Mouse (Mus musculus): ENCODE measurements at regions not wholly inside any gene's neighbourhood (a gene's known extent, or its start where the extent isn't known, plus 50 kb on each side); places are given as distances from the start of the nearest gene placed in this dataset.
"Not testable (repeated sequence)": the region's sequence is repeated elsewhere in the genome, so short reads cannot be mapped to it uniquely, and the experiment has no call there.

DNA sequence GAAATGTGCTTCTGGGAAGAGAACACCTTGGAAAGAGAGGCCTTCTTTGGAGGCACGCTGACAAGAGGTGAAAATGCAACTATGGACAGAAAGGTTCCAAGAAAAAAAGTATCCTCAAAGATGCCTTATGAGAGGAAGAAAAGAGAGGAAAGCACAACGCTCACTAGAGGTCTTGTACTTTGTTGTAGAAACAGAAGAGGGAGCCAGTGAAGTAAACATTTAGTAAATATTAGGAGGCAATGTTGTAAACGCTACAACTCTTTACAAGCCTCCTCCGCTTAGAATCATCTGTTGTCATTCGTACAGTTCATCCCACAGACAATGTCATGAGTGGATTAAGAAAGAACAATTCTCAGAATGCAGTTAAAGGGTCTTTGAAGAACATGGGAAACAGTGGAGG is 77.4 kb downstream of the Tfpi2 start:
- no peaks in the 10 kb centered on the region for H3K36me3 ChIP-seq (ENCODE audit: poor library complexity, severe bottlenecking)
- no peaks in the 10 kb centered on the region for H3K4me1 ChIP-seq
- no peak overlapping the region for H3K9ac ChIP-seq
- no peak overlapping the region for H3K4me3 ChIP-seq
- 68% methylated on average over 5 of the region's 5 CpGs for WGBS
- no peaks in the 10 kb centered on the region for H3K27me3 ChIP-seq
- no peak overlapping the region for H3K4me2 ChIP-seq
- no peak for ATAC-seq
- no peak overlapping the region for H3K27ac ChIP-seq
- no peaks in the 10 kb centered on the region for H3K9me3 ChIP-seq (replicated peaks)

DNA sequence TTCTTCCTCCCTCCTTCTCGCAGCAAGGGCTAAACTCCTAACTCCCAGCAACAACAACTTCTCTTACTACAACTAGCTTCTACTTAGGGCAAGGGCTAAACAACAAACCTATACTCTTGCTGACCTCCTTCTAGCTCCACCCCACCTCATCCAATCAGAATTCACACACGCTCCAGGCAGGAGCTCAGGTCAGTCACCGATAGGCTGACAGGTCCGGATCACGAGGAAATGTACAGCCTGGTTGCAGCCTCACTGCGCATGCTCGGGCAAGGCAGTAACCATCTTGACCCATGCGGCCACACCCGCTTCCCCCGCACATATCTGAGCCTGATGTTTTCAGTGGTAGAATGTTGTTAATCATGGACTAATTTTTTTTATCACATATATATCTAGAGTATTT is 84.0 kb downstream of the Tfpi2 start:
- no peak overlapping the region for H3K4me3 ChIP-seq
- H3K9me3 ChIP-seq (replicated peaks) = no peaks in the 10 kb centered on the region
- no peaks in the 10 kb centered on the region for H3K4me1 ChIP-seq
- no peaks in the 10 kb centered on the region for H3K27me3 ChIP-seq
- no peak overlapping the region for H3K4me2 ChIP-seq
- no peak overlapping the region for H3K27ac ChIP-seq
- no peaks in the 10 kb centered on the region for H3K36me3 ChIP-seq (ENCODE audit: poor library complexity, severe bottlenecking)
- ATAC-seq = no peak
- WGBS = 92% methylated on average over 10 of the region's 10 CpGs
- H3K9ac ChIP-seq = no peak overlapping the region

DNA sequence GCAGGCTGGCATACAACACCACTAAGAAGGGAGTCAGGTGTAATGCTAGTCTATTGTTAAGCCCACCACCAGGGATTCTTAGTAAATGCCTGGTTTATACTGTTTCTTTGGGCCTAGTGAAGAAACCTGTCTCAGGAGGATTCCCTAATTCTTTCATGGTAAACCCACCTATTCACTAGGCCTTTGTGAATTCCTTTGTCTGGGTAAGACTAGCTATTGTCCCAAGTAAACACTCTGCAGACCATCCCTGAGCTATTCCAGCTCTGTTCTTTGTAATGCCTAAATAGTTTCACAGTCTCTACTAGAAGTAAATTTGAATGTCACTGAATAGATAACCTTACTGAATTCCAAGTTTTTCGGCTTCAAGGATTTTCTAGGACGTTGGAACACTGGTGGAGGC is 111.3 kb upstream of the Calcr start:
- H3K27ac ChIP-seq; H3K4me2 ChIP-seq; H3K9me3 ChIP-seq (replicated peaks); ATAC-seq; H3K36me3 ChIP-seq (ENCODE audit: poor library complexity, severe bottlenecking); H3K4me1 ChIP-seq; H3K9ac ChIP-seq; H3K4me3 ChIP-seq; H3K27me3 ChIP-seq: not testable (repeated sequence)
- WGBS = 67% methylated on average over 2 of the region's 2 CpGs

DNA sequence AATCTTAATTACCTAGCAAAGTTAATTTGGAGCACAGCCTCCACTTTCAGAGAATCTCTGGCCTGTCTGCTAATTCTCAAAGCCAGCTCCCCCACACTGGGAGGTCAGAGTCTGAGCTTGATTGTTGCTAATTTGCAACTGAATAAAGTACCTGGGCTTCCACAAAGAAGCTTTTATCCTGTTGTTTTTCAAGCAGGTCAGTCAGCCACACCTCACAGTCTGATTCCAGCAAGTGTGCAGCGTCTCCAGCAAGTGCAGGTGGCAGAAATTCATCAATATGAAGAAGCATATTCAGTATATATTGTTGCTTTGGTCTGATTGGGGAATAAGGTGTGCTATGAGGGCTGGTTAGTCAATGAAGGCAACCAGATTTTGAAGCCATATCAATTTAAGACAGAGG is 110.3 kb upstream of the Calcr start:
- H3K4me3 ChIP-seq; H3K9ac ChIP-seq; H3K27ac ChIP-seq; H3K4me2 ChIP-seq; H3K9me3 ChIP-seq (replicated peaks); H3K36me3 ChIP-seq (ENCODE audit: poor library complexity, severe bottlenecking); H3K27me3 ChIP-seq; H3K4me1 ChIP-seq; ATAC-seq: not testable (repeated sequence)
- 29% methylated on average over 1 of the region's 1 CpGs for WGBS

DNA sequence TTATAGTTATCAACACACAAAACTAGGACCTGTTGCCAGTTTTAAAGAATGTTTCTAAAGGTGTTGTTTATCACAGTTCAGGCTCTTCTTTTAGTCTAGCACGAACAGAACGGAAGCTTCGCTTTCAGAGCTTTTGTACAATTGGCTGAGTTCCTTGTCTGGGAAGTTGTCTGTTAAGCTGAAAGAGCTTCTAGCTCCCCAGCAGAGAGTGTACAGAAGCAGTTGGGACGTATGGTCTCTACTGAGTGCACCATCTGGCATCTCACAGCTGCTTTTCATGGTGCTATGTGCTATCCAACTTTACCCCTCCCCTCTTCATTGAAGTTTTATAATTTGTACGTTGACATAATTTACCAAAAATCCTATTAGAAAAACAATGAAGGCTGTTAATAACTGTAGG is 96.5 kb upstream of the Calcr start:
- no peaks in the 10 kb centered on the region for H3K36me3 ChIP-seq (ENCODE audit: poor library complexity, severe bottlenecking)
- H3K4me1 ChIP-seq = no peaks in the 10 kb centered on the region
- ATAC-seq = peak; percentile 76; the same call in 1 of the 2 replicates
- no peaks in the 10 kb centered on the region for H3K9me3 ChIP-seq (replicated peaks)
- H3K27me3 ChIP-seq = no peaks in the 10 kb centered on the region
- no peak overlapping the region for H3K27ac ChIP-seq
- 76% methylated on average over 5 of the region's 5 CpGs for WGBS
- H3K9ac ChIP-seq = no peak overlapping the region
- H3K4me2 ChIP-seq = no peak overlapping the region
- no peak overlapping the region for H3K4me3 ChIP-seq

DNA sequence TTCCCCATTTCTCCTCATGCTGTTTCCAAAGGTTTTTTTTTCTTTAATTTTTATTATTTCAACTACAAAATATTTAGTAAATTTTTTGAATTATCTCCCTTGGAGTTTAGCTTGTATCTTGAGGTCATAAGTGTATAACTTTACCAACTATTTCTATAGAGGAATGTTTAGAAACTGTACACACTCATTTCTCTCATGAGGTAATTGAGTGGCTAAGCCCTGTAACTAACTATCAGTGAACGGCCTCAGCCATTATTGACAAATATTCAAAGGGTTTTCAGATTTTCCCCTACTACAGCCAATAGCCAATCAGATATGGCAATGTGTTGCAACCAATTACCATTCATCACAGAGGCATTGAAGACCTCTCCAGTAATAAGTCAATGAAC is 96.1 kb upstream of the Calcr start:
- H3K27ac ChIP-seq = no peak overlapping the region
- no peaks in the 10 kb centered on the region for H3K36me3 ChIP-seq (ENCODE audit: poor library complexity, severe bottlenecking)
- WGBS = 81% methylated on average over 1 of the region's 1 CpGs
- H3K4me2 ChIP-seq = no peak overlapping the region
- no peaks in the 10 kb centered on the region for H3K9me3 ChIP-seq (replicated peaks)
- no peak overlapping the region for H3K4me3 ChIP-seq
- H3K27me3 ChIP-seq = no peaks in the 10 kb centered on the region
- no peak for ATAC-seq
- H3K4me1 ChIP-seq = no peaks in the 10 kb centered on the region
- no peak overlapping the region for H3K9ac ChIP-seq

DNA sequence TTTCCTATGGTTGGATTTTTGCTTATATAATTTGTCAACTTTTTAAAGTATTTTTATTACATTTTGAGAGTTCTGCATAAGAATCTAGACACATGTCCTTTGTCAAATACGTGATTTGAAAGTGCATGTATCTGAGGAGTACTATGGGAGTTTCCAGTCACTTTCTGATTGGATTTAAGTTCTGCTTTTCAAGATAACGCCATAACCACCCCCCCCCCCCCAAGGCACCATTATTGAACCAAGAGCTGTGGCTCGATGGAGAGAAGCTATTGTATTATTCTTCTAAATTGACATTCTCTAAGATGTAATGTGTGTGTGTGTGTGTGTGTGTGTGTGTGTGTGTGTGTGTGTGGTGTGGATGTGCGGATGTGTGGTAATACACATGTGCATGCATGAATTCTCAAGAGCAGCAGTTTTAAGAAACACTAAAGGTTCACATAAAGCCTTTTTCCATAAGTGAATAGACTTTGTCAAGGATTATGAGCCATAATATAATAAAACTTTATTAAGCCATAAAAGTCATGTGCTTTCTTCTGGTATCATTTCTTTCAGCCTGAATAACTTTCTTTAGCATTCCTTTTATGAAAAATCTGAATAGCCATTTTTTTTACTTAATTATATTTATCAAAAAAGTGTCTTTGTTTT is 95.5 kb upstream of the Calcr start:
- Histone ChIP-seq H3K4me3 (no peak overlapping the region), H3K4me2 (no peak overlapping the region), H3K36me3 (ENCODE audit: poor library complexity, severe bottlenecking) (no peaks in the 10 kb centered on the region), H3K27ac (no peak overlapping the region), H3K9me3 (replicated peaks) (no peaks in the 10 kb centered on the region), H3K4me1 (no peaks in the 10 kb centered on the region), H3K9ac (no peak overlapping the region), H3K27me3 (no peaks in the 10 kb centered on the region)
- no peak for ATAC-seq
- WGBS = 85% methylated on average over 4 of the region's 4 CpGs

DNA sequence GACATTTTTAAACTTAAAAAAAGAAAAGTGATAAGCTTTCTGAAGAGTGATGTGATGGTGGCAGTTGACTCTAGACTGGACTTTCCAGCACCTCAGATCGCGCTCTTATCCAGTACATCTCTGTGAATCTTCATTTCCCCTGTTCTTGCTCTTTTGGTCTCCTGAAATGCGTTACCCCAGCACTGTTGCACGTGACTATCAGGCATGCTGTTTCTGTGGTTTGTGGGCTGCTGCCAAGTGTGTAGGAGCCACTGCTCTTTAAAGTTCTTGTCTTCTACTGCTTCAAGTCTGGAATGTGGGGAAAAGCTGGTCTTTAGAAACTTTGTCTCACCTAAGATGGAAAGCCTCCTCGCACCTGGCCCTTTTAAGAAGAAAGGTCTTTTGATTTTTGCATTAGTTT is 85.6 kb upstream of the Calcr start:
- Histone ChIP-seq H3K27ac (no peak overlapping the region), H3K36me3 (ENCODE audit: poor library complexity, severe bottlenecking) (no peaks in the 10 kb centered on the region), H3K4me1 (no peaks in the 10 kb centered on the region), H3K9ac (no peak overlapping the region), H3K4me2 (no peak overlapping the region), H3K4me3 (no peak overlapping the region), H3K27me3 (no peaks in the 10 kb centered on the region), H3K9me3 (replicated peaks) (no peaks in the 10 kb centered on the region)
- 92% methylated on average over 5 of the region's 5 CpGs for WGBS
- no peak for ATAC-seq
